25 mouse cellular contexts compared by ENCODE assay signal in the genomic region with DNA sequence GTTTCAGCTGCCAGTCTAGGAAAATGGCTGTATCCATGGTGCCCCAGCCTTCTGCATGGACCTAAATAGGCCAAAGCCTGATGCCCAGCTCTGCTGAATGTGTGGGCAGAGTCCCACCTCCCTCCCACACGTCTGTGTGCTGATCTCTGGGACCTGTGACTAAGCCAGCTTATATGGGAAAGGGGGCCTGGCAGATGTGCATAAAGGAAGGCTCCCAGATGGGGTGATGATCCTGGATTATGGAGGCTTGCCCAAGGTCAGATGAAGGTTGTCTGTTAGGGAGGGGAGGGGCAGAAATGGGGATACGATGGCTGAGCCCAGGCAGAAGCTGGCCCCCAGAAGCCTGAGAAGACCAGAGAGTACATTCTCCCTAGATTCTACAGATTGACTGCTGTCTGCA.
"Had no signal": no experiment of that assay in that cellular context is flagged by ENCODE, and none has a peak within 500 bp of the region (broad histone marks: within the 10 kb centered on the region; RNA-seq: fewer than 3 reads in every experiment).

No protein-coding gene starts in this region.

- DNase-seq: gastrocnemius, adult 2 months; gastrocnemius, postnatal 10 days; gastrocnemius, postnatal 25 days; heart, adult 18-20 months; heart, postnatal 10 days; heart, postnatal 4 days; kidney, adult 11 months; kidney, adult 2 months; kidney, adult 9 months; kidney, postnatal 14 days; kidney, postnatal 36 days; left cerebral cortex, postnatal 4 days had no signal

- H3K27ac ChIP-seq: gastrocnemius, adult 2 months; heart, embryonic 10.5 days; hindbrain, embryonic 13.5 days; hindbrain, embryonic 15.5 days; hindbrain, postnatal 0 days; kidney, embryonic 15.5 days; kidney, postnatal 0 days; layer of hippocampus, adult 2 months; limb, embryonic 13.5 days; limb, embryonic 15.5 days; liver, embryonic 12.5 days; liver, embryonic 14.5 days had no signal

- ATAC-seq: hindbrain, postnatal 0 days; intestine, embryonic 16.5 days; liver, embryonic 12.5 days had no signal

- H3K9me3 ChIP-seq: heart, embryonic 10.5 days; heart, embryonic 12.5 days; hindbrain, embryonic 13.5 days; hindbrain, embryonic 15.5 days; kidney, embryonic 15.5 days; limb, embryonic 13.5 days; limb, embryonic 15.5 days; liver, embryonic 12.5 days had no signal

- H3K27me3 ChIP-seq: hindbrain, embryonic 13.5 days; hindbrain, embryonic 15.5 days; kidney, embryonic 15.5 days; limb, embryonic 13.5 days; limb, embryonic 15.5 days; liver, embryonic 12.5 days had no signal

- H3K36me3 ChIP-seq: heart, embryonic 10.5 days; heart, embryonic 12.5 days; hindbrain, embryonic 13.5 days; hindbrain, embryonic 15.5 days; kidney, embryonic 15.5 days; limb, embryonic 13.5 days; limb, embryonic 15.5 days; liver, embryonic 12.5 days had no signal

- H3K4me1 ChIP-seq: heart, embryonic 10.5 days; hindbrain, embryonic 13.5 days; hindbrain, embryonic 15.5 days; liver, embryonic 12.5 days had no signal

- H3K4me3 ChIP-seq: gastrocnemius, adult 2 months; heart, embryonic 10.5 days; heart, embryonic 12.5 days; hindbrain, embryonic 13.5 days; hindbrain, embryonic 15.5 days; kidney, embryonic 15.5 days; layer of hippocampus, adult 2 months; limb, embryonic 13.5 days; limb, embryonic 15.5 days; liver, embryonic 12.5 days had no signal
